Mouse (Mus musculus): Measurements from ENCODE around the gene Ets2. TPM values are rescaled to one million over a fixed set of nuclear protein-coding genes. Genes with fewer than 3 reads are reported as not detected.
"Not testable (repeated sequence)": the region's sequence is repeated elsewhere in the genome, so short reads cannot be mapped to it uniquely, and the experiment has no call there.

Ets2 gene
- polyA plus RNA-seq, 1 experiment from 2014 or later, result 18.0 TPM

DNA sequence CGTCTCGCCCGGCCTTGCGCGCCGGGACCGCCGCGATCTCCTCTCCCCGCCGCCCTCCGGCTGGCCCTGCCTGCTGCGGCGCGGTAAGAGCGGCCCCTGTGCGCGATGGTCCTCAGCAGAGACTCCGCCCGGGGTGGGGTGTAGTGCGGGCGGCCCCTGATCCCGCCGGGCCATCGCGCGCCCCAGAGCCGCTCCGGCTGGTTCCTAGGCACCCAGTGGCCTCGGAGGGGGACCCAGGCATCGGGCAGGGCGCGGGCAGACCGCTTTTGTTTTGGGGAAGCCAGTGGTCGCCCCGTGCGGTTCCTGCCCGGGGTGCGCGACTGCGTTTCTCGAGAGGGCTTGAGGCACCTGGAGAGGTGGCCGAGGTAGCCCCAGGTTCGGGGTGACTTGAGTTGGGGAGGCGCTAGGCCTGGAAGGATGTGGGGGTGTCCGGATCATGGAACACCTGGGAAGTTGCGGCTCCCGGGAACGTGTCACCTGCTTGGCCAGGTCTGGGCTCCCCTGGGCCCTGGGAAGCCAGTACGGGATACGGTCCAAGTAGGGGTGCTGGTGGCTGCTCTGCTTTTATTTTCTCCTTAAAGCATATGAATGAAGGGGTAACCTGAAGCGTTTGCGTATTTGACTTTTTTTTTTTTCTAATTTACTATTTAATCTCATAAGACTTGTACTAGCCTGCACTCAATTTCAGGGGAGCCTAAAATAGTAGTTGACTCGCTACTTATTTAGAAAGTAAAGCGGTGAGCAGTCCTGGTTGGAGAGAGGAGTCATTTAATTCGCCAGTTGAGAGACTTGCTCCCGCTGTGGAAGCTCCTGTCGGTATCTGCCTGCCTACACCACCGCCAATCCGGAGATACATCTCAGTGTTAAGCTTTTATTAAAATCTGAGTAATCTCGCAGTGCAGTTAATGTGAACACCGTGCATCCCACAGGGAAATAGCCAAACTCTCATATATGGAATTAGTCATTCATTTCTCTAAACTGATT lies 979 bp downstream of the Ets2 start:
- H3K27ac ChIP-seq, result peak overlapping the region; percentile 92
- H3K9me3 ChIP-seq, result no peaks in the 10 kb centered on the region
- no peaks in the 10 kb centered on the region for H3K27me3 ChIP-seq (replicated peaks)
- peaks cover 26% of the 10 kb centered on the region for H3K4me1 ChIP-seq
- peak; percentile 80 for ATAC-seq (replicated peaks)
- no peaks in the 10 kb centered on the region for H3K36me3 ChIP-seq (replicated peaks)
- H3K9ac ChIP-seq, result peak overlapping the region; percentile 91
- under 1% methylated on average over 55 of the region's 62 CpGs for WGBS
- peak overlapping the region; percentile 77 for H3K4me3 ChIP-seq
- H3K4me2 ChIP-seq, result peak overlapping the region; percentile 83

DNA sequence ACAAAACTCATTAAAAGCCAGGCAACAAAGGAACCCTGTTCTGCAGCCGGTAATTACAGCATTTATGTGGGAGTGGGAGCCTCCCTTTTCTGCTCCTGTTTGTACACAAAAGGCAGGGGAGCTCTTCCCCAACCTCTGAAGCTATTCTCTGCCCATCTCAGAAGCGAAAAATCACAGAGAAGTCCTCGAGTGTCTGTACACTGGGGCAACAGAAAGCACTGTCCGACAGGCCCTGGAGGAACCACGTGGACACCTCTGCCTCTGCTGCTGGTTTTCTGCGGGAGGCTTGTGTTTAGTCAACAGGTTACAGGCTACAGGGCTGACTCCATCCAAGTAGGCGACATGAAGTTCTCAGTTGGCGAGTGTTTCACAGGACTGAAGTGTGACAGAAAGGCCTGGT lies 2.1 kb downstream of the Ets2 start:
- Histone ChIP-seq H3K9me3 (no peaks in the 10 kb centered on the region), H3K4me3 (peak overlapping the region; percentile 15; the same call in 1 of the 2 replicates), H3K9ac (no peak overlapping the region), H3K27me3 (replicated peaks) (no peaks in the 10 kb centered on the region), H3K36me3 (replicated peaks) (no peaks in the 10 kb centered on the region), H3K27ac (no peak overlapping the region), H3K4me1 (peaks cover 26% of the 10 kb centered on the region), H3K4me2 (peak overlapping the region; percentile 83)
- 36% methylated on average over 8 of the region's 8 CpGs for WGBS
- ATAC-seq (replicated peaks), result no peak

DNA sequence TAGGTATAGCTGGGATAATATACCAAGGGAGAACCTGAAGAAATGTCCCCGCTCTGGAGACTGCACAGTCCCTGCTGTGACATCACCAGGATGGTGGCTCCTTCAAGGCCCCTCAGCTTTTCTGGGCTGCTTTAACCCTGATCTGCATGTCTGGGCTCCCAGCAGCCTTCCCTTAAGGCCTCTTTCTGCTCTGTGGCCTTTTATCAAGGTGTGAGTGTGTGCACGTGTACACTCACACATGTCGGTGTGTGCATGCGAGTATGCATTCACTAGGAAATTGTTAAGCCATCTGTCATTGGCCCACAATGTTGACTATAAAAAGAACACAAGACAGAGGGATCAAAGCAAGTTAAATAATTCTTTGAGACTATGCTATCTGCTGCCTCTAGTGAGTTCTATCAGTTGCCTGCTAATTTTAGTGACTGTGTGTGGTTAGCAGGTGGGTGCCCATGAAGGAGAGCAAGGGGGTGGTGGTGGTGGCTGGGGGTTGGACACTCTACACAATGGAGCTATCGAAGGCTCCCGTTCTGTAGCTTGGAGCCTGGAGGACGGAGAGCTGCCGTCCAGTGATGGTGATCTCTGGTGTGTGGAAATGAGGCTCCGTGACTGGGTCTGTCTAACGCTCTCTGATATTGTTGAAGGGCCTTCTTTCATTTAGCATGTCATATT lies 2.9 kb downstream of the Ets2 start:
- no peak for ATAC-seq (replicated peaks)
- peaks cover 26% of the 10 kb centered on the region for H3K4me1 ChIP-seq
- peak overlapping the region; percentile 83 for H3K4me2 ChIP-seq
- no peak overlapping the region for H3K27ac ChIP-seq
- no peak overlapping the region for H3K4me3 ChIP-seq
- WGBS, result 86% methylated on average over 10 of the region's 10 CpGs
- no peaks in the 10 kb centered on the region for H3K9me3 ChIP-seq
- H3K9ac ChIP-seq, result no peak overlapping the region
- 0 out of 2 replicates have a peak, but pooled peaks cover 1% of the 10 kb centered on the region for H3K36me3 ChIP-seq (replicated peaks)
- no peaks in the 10 kb centered on the region for H3K27me3 ChIP-seq (replicated peaks)

DNA sequence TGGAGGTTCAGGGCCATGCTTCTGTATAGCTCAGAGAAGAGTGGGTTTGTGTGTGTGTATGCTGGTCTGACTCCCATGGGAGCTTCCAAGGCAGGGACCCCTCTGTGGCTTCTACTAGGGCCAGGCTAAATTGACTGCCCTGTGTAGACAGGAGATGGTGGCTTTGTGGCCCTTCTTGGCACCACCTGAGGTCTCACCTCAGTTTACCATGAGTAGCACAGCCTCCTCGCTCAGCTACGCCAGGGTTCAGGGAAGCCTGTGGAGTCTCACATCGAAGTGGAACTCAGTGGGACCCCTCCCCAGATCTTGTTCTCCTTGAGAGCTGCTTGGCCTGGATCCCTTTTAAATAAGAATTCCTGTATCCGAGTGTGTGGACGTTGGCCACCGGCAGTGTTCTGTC lies 3.9 kb downstream of the Ets2 start:
- H3K4me1 ChIP-seq, result peaks cover 25% of the 10 kb centered on the region
- WGBS, result 94% methylated on average over 6 of the region's 6 CpGs
- no peak for ATAC-seq (replicated peaks)
- no peak overlapping the region for H3K4me3 ChIP-seq
- no peaks in the 10 kb centered on the region for H3K9me3 ChIP-seq
- no peak overlapping the region for H3K4me2 ChIP-seq
- H3K36me3 ChIP-seq (replicated peaks), result 0 out of 2 replicates have a peak, but pooled peaks cover 5% of the 10 kb centered on the region
- no peaks in the 10 kb centered on the region for H3K27me3 ChIP-seq (replicated peaks)
- H3K27ac ChIP-seq, result no peak overlapping the region
- no peak overlapping the region for H3K9ac ChIP-seq

DNA sequence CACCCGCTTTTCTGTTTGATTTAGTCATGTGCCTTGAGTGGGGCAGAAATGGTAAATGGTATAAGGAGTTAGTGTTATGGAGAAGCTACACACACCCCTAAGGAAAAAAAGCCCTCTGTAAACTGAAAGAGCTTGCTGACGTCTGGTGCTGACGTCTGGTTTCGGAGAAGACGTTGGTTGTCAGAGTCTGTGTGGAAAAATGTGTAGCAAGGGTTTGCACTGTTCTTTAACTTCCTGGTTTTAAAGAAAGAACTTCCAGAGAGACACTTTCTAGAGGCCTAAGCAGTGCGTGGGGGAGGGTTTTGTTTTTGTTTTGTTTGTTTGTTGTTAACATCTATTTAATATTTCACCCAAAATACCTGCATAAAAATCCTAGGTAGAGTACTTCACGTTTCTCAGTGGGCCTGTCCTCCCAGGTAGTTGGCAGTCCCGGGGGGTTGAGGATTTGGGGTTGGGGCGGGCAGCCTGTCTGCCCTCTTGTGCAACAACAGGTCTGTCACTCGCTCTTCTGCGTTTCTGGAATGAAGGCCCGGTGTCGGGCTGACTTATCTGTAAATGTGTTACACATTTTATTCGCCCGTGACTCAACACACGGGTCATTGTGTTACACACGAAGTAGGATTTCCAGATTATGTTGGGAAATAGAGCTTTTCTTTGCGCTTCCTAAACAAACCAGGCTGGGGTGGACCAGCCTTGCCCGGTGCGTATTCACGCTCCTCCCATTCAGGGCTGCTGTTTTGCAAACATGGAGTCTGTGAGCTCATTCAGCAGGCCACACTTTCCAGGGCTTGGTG lies 6.5 kb downstream of the Ets2 start:
- Histone ChIP-seq H3K4me2 (no peak overlapping the region), H3K9me3 (no peaks in the 10 kb centered on the region), H3K4me3 (no peak overlapping the region), H3K27me3 (replicated peaks) (no peaks in the 10 kb centered on the region), H3K36me3 (replicated peaks) (peaks cover 17% of the 10 kb centered on the region), H3K4me1 (peaks cover 14% of the 10 kb centered on the region), H3K27ac (no peak overlapping the region), H3K9ac (no peak overlapping the region)
- WGBS, result 85% methylated on average over 21 of the region's 21 CpGs
- ATAC-seq (replicated peaks), result no peak

DNA sequence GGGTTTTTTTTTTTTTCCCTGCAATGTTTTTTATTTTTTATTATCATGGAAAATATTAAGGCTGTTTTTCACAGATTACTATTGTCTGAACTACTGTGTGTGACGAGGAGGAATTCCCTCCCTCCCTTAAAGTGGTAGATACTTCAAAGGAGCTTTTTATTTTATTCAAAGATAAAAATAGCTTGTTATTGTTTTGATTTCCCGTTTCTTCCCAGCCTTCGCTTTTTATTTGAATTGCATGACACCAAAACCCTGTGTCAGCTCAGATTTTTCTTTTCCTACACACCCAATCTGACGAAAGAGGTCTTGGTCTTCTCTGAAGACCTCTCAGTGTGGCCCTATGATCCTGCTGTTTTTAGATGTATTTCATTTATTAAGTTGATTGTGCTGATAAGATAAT lies 7.3 kb downstream of the Ets2 start:
- Histone ChIP-seq H3K27ac (no peak overlapping the region), H3K36me3 (replicated peaks) (peaks cover 23% of the 10 kb centered on the region), H3K4me1 (peaks cover 9% of the 10 kb centered on the region), H3K27me3 (replicated peaks) (no peaks in the 10 kb centered on the region), H3K4me2 (no peak overlapping the region), H3K9me3 (no peaks in the 10 kb centered on the region), H3K9ac (no peak overlapping the region), H3K4me3 (no peak overlapping the region)
- ATAC-seq (replicated peaks), result no peak
- WGBS, result 81% methylated on average over 4 of the region's 4 CpGs

DNA sequence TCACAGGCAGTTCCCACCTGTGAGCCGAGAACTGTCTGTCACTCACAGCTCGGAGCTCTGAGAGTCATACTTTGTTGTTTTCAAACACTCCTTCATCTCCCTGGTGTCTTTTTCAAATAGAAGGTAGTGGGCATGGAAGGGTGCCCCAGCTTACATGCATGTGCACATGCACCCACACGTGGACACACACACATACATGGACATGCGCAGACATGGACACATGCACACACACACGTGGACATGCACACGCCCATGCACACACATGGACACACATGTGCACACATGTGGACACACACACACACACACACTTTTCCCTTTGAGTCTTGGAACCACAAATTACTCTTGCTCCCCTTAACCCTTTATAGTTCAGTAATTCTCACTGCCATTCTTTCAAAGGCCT lies 8.3 kb downstream of the Ets2 start:
- H3K27me3 ChIP-seq (replicated peaks), result no peaks in the 10 kb centered on the region
- 95% methylated on average over 6 of the region's 6 CpGs for WGBS
- H3K27ac ChIP-seq, result no peak overlapping the region
- peaks cover under 1% of the 10 kb centered on the region; the same call in 1 of the 2 replicates for H3K4me1 ChIP-seq
- no peak for ATAC-seq (replicated peaks)
- no peak overlapping the region for H3K4me2 ChIP-seq
- no peak overlapping the region for H3K4me3 ChIP-seq
- peaks cover 27% of the 10 kb centered on the region for H3K36me3 ChIP-seq (replicated peaks)
- H3K9me3 ChIP-seq, result no peaks in the 10 kb centered on the region
- no peak overlapping the region for H3K9ac ChIP-seq

DNA sequence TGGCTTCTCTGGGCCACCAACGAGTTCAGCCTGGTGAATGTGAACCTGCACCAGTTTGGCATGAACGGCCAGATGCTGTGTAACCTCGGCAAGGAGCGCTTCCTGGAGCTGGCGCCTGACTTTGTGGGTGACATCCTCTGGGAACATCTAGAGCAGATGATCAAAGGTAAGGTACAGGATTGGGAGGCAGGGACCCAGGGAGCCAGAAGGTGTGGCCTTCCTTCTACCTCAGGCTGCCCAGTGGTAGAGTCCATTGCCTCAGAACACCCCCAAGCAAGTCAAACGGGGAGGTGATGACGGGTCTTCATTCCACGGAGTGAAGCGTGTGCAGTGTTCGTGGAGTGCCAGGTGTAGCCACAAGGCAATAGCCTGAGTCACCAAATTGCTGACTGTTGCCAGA lies 10.2 kb downstream of the Ets2 start:
- H3K27ac ChIP-seq, result no peak overlapping the region
- no peak overlapping the region for H3K4me2 ChIP-seq
- H3K4me1 ChIP-seq, result no peaks in the 10 kb centered on the region
- 97% methylated on average over 10 of the region's 10 CpGs for WGBS
- H3K36me3 ChIP-seq (replicated peaks), result peaks cover 43% of the 10 kb centered on the region
- ATAC-seq (replicated peaks), result no peak
- H3K9me3 ChIP-seq, result no peaks in the 10 kb centered on the region
- H3K27me3 ChIP-seq (replicated peaks), result no peaks in the 10 kb centered on the region
- no peak overlapping the region for H3K4me3 ChIP-seq
- no peak overlapping the region for H3K9ac ChIP-seq

DNA sequence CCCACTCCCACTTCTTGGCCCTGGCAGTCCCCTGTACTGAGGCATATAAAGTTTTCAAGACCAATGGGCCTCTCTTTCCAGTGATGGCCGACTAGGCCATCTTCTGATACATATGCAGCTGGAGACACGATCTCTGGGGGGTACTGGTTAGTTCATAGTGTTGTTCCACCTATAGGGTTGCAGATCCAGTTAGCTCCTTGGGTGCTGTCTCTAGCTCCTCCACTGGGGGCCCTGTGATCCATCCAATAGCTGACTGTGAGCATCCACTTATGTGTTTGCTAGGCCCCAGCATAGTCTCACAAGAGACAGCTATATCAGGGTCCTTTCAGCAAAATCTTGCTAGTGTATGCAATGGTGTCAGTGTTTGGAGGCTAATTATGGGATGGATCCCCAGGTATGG lies 11.2 kb downstream of the Ets2 start:
- not testable (repeated sequence) for H3K4me1 ChIP-seq; H3K4me2 ChIP-seq; ATAC-seq (replicated peaks); H3K9me3 ChIP-seq; H3K27me3 ChIP-seq (replicated peaks); H3K27ac ChIP-seq; H3K9ac ChIP-seq; H3K4me3 ChIP-seq
- 84% methylated on average over 2 of the region's 2 CpGs for WGBS
- peaks cover 52% of the 10 kb centered on the region for H3K36me3 ChIP-seq (replicated peaks)

DNA sequence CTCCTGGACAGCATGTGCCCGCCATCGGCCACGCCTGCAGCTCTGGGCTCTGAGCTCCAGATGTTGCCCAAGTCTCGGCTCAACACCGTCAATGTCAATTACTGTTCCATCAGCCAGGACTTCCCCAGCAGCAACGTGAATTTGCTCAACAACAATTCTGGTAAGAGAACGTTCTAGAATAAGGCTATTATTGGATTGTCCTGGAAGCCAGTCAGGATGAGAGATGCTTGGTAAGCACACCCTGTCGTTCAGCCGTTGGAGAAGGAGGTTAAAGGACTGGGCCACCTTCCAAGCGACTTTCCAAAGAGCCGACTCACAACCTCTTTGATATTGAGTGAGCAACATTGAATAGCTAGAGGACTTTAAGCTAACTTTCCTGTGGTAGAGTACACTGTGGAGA lies 13.2 kb downstream of the Ets2 start:
- H3K9ac ChIP-seq, result no peak overlapping the region

DNA sequence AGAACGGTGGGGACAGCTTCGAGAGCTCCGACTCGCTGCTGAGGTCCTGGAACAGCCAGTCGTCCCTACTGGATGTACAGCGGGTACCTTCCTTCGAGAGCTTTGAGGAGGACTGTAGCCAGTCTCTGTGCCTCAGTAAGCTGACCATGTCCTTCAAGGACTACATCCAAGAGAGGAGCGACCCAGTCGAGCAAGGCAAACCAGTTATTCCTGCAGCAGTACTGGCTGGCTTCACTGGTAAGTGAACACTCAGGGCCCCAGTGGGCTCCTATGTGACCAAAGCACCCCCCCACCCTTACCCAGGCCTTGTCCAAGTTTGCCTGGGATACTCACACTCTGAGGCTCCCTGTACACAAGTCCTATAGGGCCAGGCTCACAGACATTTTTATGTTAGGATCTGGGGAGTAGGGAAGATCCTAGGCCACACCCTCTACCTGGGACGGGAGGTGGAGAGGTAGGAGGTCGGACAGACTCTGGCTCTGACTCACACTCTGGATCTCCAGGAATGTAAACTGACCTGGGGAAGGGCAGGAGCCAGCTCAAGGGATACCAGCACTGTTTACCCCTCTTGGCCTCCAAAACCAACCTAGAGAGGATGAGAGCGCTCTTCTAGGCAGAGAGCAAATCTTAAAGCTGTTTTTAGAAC lies 14.3 kb downstream of the Ets2 start:
- peaks cover 3% of the 10 kb centered on the region; the same call in 1 of the 2 replicates for H3K9me3 ChIP-seq
- H3K4me1 ChIP-seq, result no peaks in the 10 kb centered on the region
- peaks cover 72% of the 10 kb centered on the region for H3K36me3 ChIP-seq (replicated peaks)
- H3K9ac ChIP-seq, result no peak overlapping the region
- WGBS, result 95% methylated on average over 12 of the region's 12 CpGs
- H3K27ac ChIP-seq, result no peak overlapping the region
- no peaks in the 10 kb centered on the region for H3K27me3 ChIP-seq (replicated peaks)
- no peak for ATAC-seq (replicated peaks)
- no peak overlapping the region for H3K4me3 ChIP-seq
- no peak overlapping the region for H3K4me2 ChIP-seq

More for the DNA sequence above, 13.2 kb downstream of the Ets2 start:
- WGBS, result 95% methylated on average over 11 of the region's 11 CpGs
- Histone ChIP-seq H3K4me3 (no peak overlapping the region), H3K36me3 (replicated peaks) (peaks cover 62% of the 10 kb centered on the region), H3K27ac (no peak overlapping the region), H3K9me3 (no peaks in the 10 kb centered on the region), H3K27me3 (replicated peaks) (no peaks in the 10 kb centered on the region), H3K4me2 (no peak overlapping the region), H3K4me1 (no peaks in the 10 kb centered on the region)
- no peak for ATAC-seq (replicated peaks)
